Mouse (Mus musculus) kidney, adult 2 months (tissue): ENCODE data around the gene Ppm1a. TPM values are rescaled to one million over a fixed set of nuclear protein-coding genes. Genes with fewer than 3 reads are reported as not detected.

Experiments used
- DNase-seq: peaks from one replicate; pipeline ENCODE4 v3.0.0; 2021
- H3K27ac ChIP-seq: fragments of 200-500 bp; 2 replicates; pipeline ENCODE4 v1.5.1; 2012; ENCODE audit warnings: low read depth, low read length, control low read depth, inconsistent platforms; ENCODE audit not compliant: insufficient read depth
- H3K27me3 ChIP-seq: fragments of 200-500 bp; replicated peaks from 2 replicates; pipeline ENCODE4 v1.6.1; 2012; ENCODE audit warnings: mild to moderate bottlenecking, moderate library complexity, low read length, inconsistent platforms; ENCODE audit not compliant: control insufficient read depth, insufficient read depth
- H3K36me3 ChIP-seq: fragments of 200-500 bp; 2 replicates; pipeline ENCODE4 v1.6.1; 2012; ENCODE audit warnings: mild to moderate bottlenecking, moderate library complexity, low read length, inconsistent platforms; ENCODE audit not compliant: control insufficient read depth, insufficient read depth
- H3K4me1 ChIP-seq: fragments of 200-500 bp; 2 replicates; pipeline ENCODE4 v1.6.1; 2011; ENCODE audit warnings: low read length; ENCODE audit not compliant: control insufficient read depth, insufficient read depth
- H3K4me3 ChIP-seq: fragments of 200-500 bp; 2 replicates; pipeline ENCODE4 v1.5.1; 2011; ENCODE audit warnings: mild to moderate bottlenecking, low read depth, low read length, control low read depth; ENCODE audit not compliant: insufficient read depth
- CTCF ChIP-seq: fragments of 200-500 bp; conservative IDR thresholded peaks from 2 replicates; pipeline ENCODE4 v1.5.1; 2011; ENCODE audit warnings: low read depth, mild to moderate bottlenecking, control low read depth, low read length, moderate library complexity, mixed read lengths; ENCODE audit not compliant: insufficient read depth, insufficient read length
- POLR2A ChIP-seq: fragments of 200-500 bp; IDR thresholded peaks from one replicate; pipeline ENCODE4 v1.6.1; 2011; ENCODE audit warnings: low read depth, low read length, control low read depth
- WGBS: fragments of 180-500 bp; shearing (Covaris S2); methylation state at CpG from one replicate; pipeline ENCODE4 v1.1.7; 2018; 5-methylcytosine and 5-hydroxymethylcytosine counted together
- polyA plus RNA-seq: library from polyadenylated mRNA; depleted of rRNA; stranded (reverse); fragments of >200 nt; gene quantifications from 2 replicates; pipeline ENCODE4 v1.2.3, GENCODE M21; 2012

Ppm1a gene
- polyA plus RNA-seq, 1 experiment: 68.8 TPM

- H3K27me3 ChIP-seq: no peaks in the 10 kb centered on the region
- DNase-seq: no peak
- peaks cover 20% of the 10 kb centered on the region for H3K4me1 ChIP-seq
- H3K27ac ChIP-seq: peak overlapping the region; percentile 94
- no peak overlapping the region for H3K4me3 ChIP-seq
- 38% methylated on average over 4 of the region's 4 CpGs for WGBS
- TF ChIP-seq CTCF (no peak), POLR2A (no peak)
- H3K36me3 ChIP-seq: peaks cover 4% of the 10 kb centered on the region; the same call in 1 of the 2 replicates
Measured at GRCm38 (mm10) chr12:72786986-72787385, 29.7 kb downstream of the Ppm1a start.

- 74% methylated on average over 7 of the region's 7 CpGs for WGBS
- Histone ChIP-seq H3K4me1 (peaks cover 12% of the 10 kb centered on the region), H3K36me3 (peaks cover 2% of the 10 kb centered on the region), H3K4me3 (no peak overlapping the region), H3K27me3 (no peaks in the 10 kb centered on the region), H3K27ac (no peak overlapping the region)
- TF ChIP-seq POLR2A (no peak), CTCF (no peak)
- DNase-seq: no peak
Measured at GRCm38 (mm10) chr12:72790538-72790937, 33.3 kb downstream of the Ppm1a start.

GRCm38 (mm10) chr12:72792320-72793091 is 35.3 kb downstream of the Ppm1a start:
- 70% methylated on average over 11 of the region's 11 CpGs for WGBS
- no peak for TF ChIP-seq POLR2A
- no peak for TF ChIP-seq CTCF
- no peaks in the 10 kb centered on the region for H3K27me3 ChIP-seq
- no peak overlapping the region for H3K27ac ChIP-seq
- no peak overlapping the region for H3K4me3 ChIP-seq
- H3K4me1 ChIP-seq: no peaks in the 10 kb centered on the region
- H3K36me3 ChIP-seq: peaks cover 2% of the 10 kb centered on the region
- no peak for DNase-seq

- peaks cover 2% of the 10 kb centered on the region for H3K36me3 ChIP-seq
- no peak overlapping the region for H3K27ac ChIP-seq
- WGBS: 93% methylated on average over 8 of the region's 8 CpGs
- no peaks in the 10 kb centered on the region for H3K4me1 ChIP-seq
- H3K4me3 ChIP-seq: no peak overlapping the region
- no peaks in the 10 kb centered on the region for H3K27me3 ChIP-seq
- TF ChIP-seq CTCF: no peak
- TF ChIP-seq POLR2A: no peak
- no peak for DNase-seq
Measured at GRCm38 (mm10) chr12:72793983-72794382, 36.7 kb downstream of the Ppm1a start.

GRCm38 (mm10) chr12:72809798-72810197 is 52.5 kb downstream of the Ppm1a start:
- H3K4me1 ChIP-seq: no peaks in the 10 kb centered on the region
- TF ChIP-seq POLR2A: no peak

GRCm38 (mm10) chr12:72811588-72811987 is 54.3 kb downstream of the Ppm1a start:
- Histone ChIP-seq H3K4me1 (no peaks in the 10 kb centered on the region), H3K27ac (no peak overlapping the region), H3K27me3 (no peaks in the 10 kb centered on the region), H3K4me3 (no peak overlapping the region), H3K36me3 (no peaks in the 10 kb centered on the region)
- TF ChIP-seq CTCF (no peak), POLR2A (no peak)
- DNase-seq: no peak
- WGBS: 92% methylated on average over 3 of the region's 3 CpGs

More at GRCm38 (mm10) chr12:72809798-72810197, 52.5 kb downstream of the Ppm1a start:
- Histone ChIP-seq H3K27me3 (no peaks in the 10 kb centered on the region), H3K4me3 (no peak overlapping the region), H3K27ac (no peak overlapping the region), H3K36me3 (no peaks in the 10 kb centered on the region)
- WGBS: 81% methylated on average over 6 of the region's 6 CpGs
- DNase-seq: no peak

- 4% methylated on average over 24 of the region's 24 CpGs for WGBS
- TF ChIP-seq CTCF (no peak), POLR2A (no peak)
- no peak overlapping the region for H3K27ac ChIP-seq
- no peaks in the 10 kb centered on the region for H3K27me3 ChIP-seq
- no peaks in the 10 kb centered on the region for H3K36me3 ChIP-seq
- H3K4me3 ChIP-seq: peak overlapping the region; percentile 7
- peak; percentile 43 for DNase-seq
- H3K4me1 ChIP-seq: no peaks in the 10 kb centered on the region
Measured at GRCm38 (mm10) chr12:72820940-72821431, 63.7 kb downstream of the Ppm1a start.

- TF ChIP-seq CTCF (no peak), POLR2A (no peak)
- DNase-seq: no peak
- Histone ChIP-seq H3K4me3 (no peak overlapping the region), H3K36me3 (no peaks in the 10 kb centered on the region), H3K27ac (no peak overlapping the region), H3K27me3 (no peaks in the 10 kb centered on the region), H3K4me1 (no peaks in the 10 kb centered on the region)
- 44% methylated on average over 6 of the region's 6 CpGs for WGBS
Measured at GRCm38 (mm10) chr12:72821589-72821988, 64.3 kb downstream of the Ppm1a start.
